Mouse (Mus musculus): ENCODE measurements around the gene Vcp. TPM values are rescaled to one million over a fixed set of nuclear protein-coding genes. Genes with fewer than 3 reads are reported as not detected.

Gene Vcp
- polyA plus RNA-seq, 1 experiment from 2014 or later = 501 TPM

- Histone ChIP-seq H3K4me2 (no peak overlapping the region), H3K27me3 (replicated peaks) (no peaks in the 10 kb centered on the region), H3K4me1 (peaks cover 18% of the 10 kb centered on the region), H3K9ac (no peak overlapping the region), H3K9me3 (no peaks in the 10 kb centered on the region), H3K4me3 (no peak overlapping the region), H3K27ac (no peak overlapping the region), H3K36me3 (replicated peaks) (peaks cover 37% of the 10 kb centered on the region)
- 69% methylated on average over 17 of the region's 17 CpGs for WGBS
- ATAC-seq (replicated peaks) = no peak
Observed at GRCm38 (mm10) chr4:43021341-43021740, 21.0 kb upstream of the Vcp start.

DNA sequence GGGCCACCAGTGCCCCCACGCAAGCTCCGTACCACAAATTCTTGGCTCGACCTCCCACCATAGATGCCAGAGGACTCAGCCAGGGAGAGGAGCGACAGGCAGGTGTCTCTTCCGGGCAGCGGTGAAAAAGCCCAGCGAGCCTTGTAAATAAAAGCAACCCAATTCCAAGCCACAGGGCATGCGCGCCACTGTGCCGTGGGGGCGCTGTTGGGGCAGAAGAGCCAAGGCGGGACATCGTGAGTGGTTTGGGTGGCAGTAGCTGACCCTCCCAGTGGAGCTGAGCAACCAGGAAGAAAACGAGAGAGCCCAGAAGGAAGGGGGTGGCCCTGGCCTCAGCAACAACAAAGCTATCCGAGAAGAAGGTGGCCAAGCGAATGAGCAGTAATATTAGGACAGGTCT lies 20.6 kb upstream of the Vcp start:
- Histone ChIP-seq H3K9ac (no peak overlapping the region), H3K4me1 (peaks cover 18% of the 10 kb centered on the region), H3K27me3 (replicated peaks) (no peaks in the 10 kb centered on the region), H3K9me3 (no peaks in the 10 kb centered on the region), H3K27ac (no peak overlapping the region), H3K36me3 (replicated peaks) (peaks cover 37% of the 10 kb centered on the region), H3K4me3 (no peak overlapping the region), H3K4me2 (no peak overlapping the region)
- no peak for ATAC-seq (replicated peaks)
- WGBS = 85% methylated on average over 16 of the region's 16 CpGs

- Histone ChIP-seq H3K4me3 (no peak overlapping the region), H3K4me1 (peaks cover 15% of the 10 kb centered on the region), H3K9ac (no peak overlapping the region)
Observed at GRCm38 (mm10) chr4:43019641-43020465, 19.5 kb upstream of the Vcp start.

DNA sequence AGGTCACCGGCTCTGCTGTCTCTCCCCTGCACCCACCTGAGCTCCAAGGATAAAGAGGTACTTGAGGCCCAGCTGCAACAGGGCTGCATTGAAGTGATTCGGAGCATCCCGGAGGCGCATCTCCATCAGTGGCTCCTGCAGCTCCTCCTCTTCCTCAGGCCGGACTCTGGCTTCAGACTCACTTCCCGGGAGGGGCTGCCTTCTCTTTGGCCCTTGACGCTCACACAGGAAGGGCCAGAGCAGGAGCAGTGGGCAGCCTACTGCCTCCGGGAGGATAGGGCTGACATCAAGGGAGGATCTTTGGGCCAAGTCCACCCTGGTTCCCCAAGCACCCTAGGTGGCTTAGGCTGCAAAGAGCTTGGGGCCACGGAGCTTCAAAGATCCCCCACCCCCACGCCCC lies 18.9 kb upstream of the Vcp start:
- WGBS = 92% methylated on average over 10 of the region's 10 CpGs
- peaks cover 8% of the 10 kb centered on the region for H3K4me1 ChIP-seq
- H3K9ac ChIP-seq = no peak overlapping the region
- no peaks in the 10 kb centered on the region for H3K27me3 ChIP-seq (replicated peaks)
- no peaks in the 10 kb centered on the region for H3K9me3 ChIP-seq
- H3K4me2 ChIP-seq = no peak overlapping the region
- H3K36me3 ChIP-seq (replicated peaks) = peaks cover 37% of the 10 kb centered on the region
- no peak overlapping the region for H3K27ac ChIP-seq
- no peak overlapping the region for H3K4me3 ChIP-seq
- no peak for ATAC-seq (replicated peaks)

More at GRCm38 (mm10) chr4:43019641-43020465, 19.5 kb upstream of the Vcp start:
- Histone ChIP-seq H3K27ac (no peak overlapping the region), H3K36me3 (replicated peaks) (peaks cover 37% of the 10 kb centered on the region), H3K4me2 (no peak overlapping the region), H3K9me3 (no peaks in the 10 kb centered on the region), H3K27me3 (replicated peaks) (no peaks in the 10 kb centered on the region)
- no peak for ATAC-seq (replicated peaks)
- WGBS = 93% methylated on average over 23 of the region's 23 CpGs

DNA sequence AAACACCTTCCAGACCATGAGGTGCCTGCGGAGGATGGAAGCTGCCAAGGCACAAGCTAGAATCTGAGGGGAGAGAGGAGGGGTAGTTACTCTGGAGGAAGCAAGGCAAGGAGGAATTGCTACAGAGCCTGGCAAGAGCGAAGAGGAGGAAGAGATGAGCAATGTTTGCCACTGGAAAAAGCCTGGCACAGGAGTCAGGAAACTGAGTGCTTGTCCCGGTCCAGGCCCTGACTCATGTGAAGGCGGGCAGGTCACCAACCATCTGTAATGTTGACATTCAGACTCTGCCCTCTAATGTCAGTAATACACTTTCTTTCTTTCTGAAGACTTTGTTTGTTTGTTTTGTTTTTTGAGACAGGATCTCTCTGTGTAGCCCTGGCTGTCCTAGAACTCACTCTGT lies 17.8 kb upstream of the Vcp start:
- WGBS = 94% methylated on average over 4 of the region's 4 CpGs

GRCm38 (mm10) chr4:43012091-43012490 lies 11.8 kb upstream of the Vcp start:
- no peak for ATAC-seq (replicated peaks)
- H3K4me2 ChIP-seq = no peak overlapping the region
- no peak overlapping the region for H3K4me3 ChIP-seq
- peaks cover 14% of the 10 kb centered on the region for H3K4me1 ChIP-seq
- no peaks in the 10 kb centered on the region for H3K27me3 ChIP-seq (replicated peaks)
- 100% methylated on average over 1 of the region's 1 CpGs for WGBS
- H3K9ac ChIP-seq = no peak overlapping the region
- H3K27ac ChIP-seq = no peak overlapping the region
- no peaks in the 10 kb centered on the region for H3K9me3 ChIP-seq
- H3K36me3 ChIP-seq (replicated peaks) = no peaks in the 10 kb centered on the region

More for the DNA sequence above, 17.8 kb upstream of the Vcp start:
- ATAC-seq (replicated peaks) = no peak
- Histone ChIP-seq H3K4me3 (no peak overlapping the region), H3K4me2 (no peak overlapping the region), H3K27ac (no peak overlapping the region), H3K4me1 (no peaks in the 10 kb centered on the region), H3K27me3 (replicated peaks) (no peaks in the 10 kb centered on the region), H3K36me3 (replicated peaks) (peaks cover 33% of the 10 kb centered on the region), H3K9me3 (no peaks in the 10 kb centered on the region), H3K9ac (no peak overlapping the region)

DNA sequence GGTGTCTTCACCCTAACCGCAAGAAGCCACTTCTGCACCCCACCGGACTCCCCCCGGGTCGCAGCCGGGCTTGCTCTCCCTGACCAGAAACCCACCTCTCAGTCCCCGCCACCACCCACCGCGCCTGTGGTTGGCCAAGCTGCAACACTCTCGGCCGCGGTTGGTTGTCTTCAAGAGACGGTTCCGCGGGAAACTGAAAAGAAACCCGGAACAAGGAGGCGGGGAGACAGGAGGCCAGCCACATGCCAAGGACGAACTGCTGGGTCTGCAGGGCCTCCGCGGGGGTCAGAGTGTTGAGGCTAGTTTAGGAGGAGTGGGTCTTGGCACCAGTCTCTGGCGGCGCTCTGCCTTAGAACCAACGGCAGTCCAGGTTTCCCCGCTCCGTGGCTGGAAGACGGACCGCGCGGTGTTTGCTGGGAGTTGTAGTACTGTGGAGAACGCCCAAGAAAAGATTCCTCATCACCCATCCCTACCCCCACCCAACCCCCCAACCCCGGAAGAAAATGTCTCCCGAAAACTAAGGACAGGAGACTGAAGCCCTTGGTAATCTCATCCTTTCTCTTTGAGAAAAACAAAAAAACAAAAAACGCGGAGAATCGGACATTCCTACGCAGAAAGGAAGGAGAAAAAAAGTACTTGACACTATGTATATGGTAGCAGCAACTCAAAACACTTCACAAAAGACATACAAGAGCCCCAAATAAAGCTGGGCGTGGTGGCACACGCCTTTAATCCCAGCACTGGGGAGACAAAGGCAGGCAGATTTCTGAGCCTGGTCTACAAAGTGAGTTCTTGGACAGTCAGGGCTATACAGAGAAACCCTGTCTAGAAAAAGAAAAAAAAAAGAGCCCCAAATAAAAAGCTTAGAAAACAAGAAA lies 10.1 kb upstream of the Vcp start, which contains the start of gene Fancg:
Gene Fancg, minus strand, starts transcription at position 346 of the 878 bp plus-strand sequence.
- Histone ChIP-seq H3K4me3 (peak within 1 kb of the TSS; percentile 84), H3K36me3 (replicated peaks) (no peaks in the 10 kb centered on the region), H3K27ac (peak within 1 kb of the TSS; percentile 67), H3K4me1 (peaks cover 14% of the 10 kb centered on the region), H3K9ac (peak within 1 kb of the TSS; percentile 56), H3K4me2 (peak within 1 kb of the TSS; percentile 88), H3K9me3 (no peaks in the 10 kb centered on the region), H3K27me3 (replicated peaks) (no peaks in the 10 kb centered on the region)
- WGBS = under 1% methylated on average over 37 of the region's 37 CpGs
- ATAC-seq (replicated peaks) = peak; percentile 93

- WGBS = 61% methylated on average over 2 of the region's 2 CpGs
- Histone ChIP-seq H3K4me3 (no peak overlapping the region), H3K9ac (no peak overlapping the region), H3K27ac (no peak overlapping the region), H3K4me2 (no peak overlapping the region), H3K27me3 (replicated peaks) (no peaks in the 10 kb centered on the region), H3K4me1 (peaks cover 13% of the 10 kb centered on the region), H3K36me3 (replicated peaks) (no peaks in the 10 kb centered on the region), H3K9me3 (no peaks in the 10 kb centered on the region)
- no peak for ATAC-seq (replicated peaks)
Observed at GRCm38 (mm10) chr4:43005765-43006164, 5.5 kb upstream of the Vcp start.

GRCm38 (mm10) chr4:43004951-43005350 lies 4.6 kb upstream of the Vcp start:
- 100% methylated on average over 3 of the region's 3 CpGs for WGBS
- Histone ChIP-seq H3K9ac (no peak overlapping the region), H3K9me3 (no peaks in the 10 kb centered on the region), H3K27ac (no peak overlapping the region), H3K4me1 (peaks cover 12% of the 10 kb centered on the region), H3K36me3 (replicated peaks) (no peaks in the 10 kb centered on the region), H3K4me3 (no peak overlapping the region), H3K4me2 (no peak overlapping the region), H3K27me3 (replicated peaks) (no peaks in the 10 kb centered on the region)
- ATAC-seq (replicated peaks) = no peak

- WGBS = 74% methylated on average over 12 of the region's 12 CpGs
- no peaks in the 10 kb centered on the region for H3K36me3 ChIP-seq (replicated peaks)
- H3K4me1 ChIP-seq = peaks cover 15% of the 10 kb centered on the region
- H3K27me3 ChIP-seq (replicated peaks) = no peaks in the 10 kb centered on the region
- H3K9me3 ChIP-seq = no peaks in the 10 kb centered on the region
- no peak overlapping the region for H3K9ac ChIP-seq
- ATAC-seq (replicated peaks) = no peak
- H3K4me3 ChIP-seq = no peak overlapping the region
- no peak overlapping the region for H3K4me2 ChIP-seq
- H3K27ac ChIP-seq = no peak overlapping the region
Observed at GRCm38 (mm10) chr4:43002756-43003439, 2.6 kb upstream of the Vcp start.

- H3K9ac ChIP-seq = no peak overlapping the region
- H3K27ac ChIP-seq = peak overlapping the region; percentile 95
- H3K9me3 ChIP-seq = no peaks in the 10 kb centered on the region
- no peak for ATAC-seq (replicated peaks)
- H3K27me3 ChIP-seq (replicated peaks) = no peaks in the 10 kb centered on the region
- WGBS = 81% methylated on average over 2 of the region's 2 CpGs
- no peaks in the 10 kb centered on the region for H3K36me3 ChIP-seq (replicated peaks)
- no peak overlapping the region for H3K4me3 ChIP-seq
- no peak overlapping the region for H3K4me2 ChIP-seq
- peaks cover 27% of the 10 kb centered on the region for H3K4me1 ChIP-seq
Observed at GRCm38 (mm10) chr4:43001272-43001671, 965 bp upstream of the Vcp start.
